Mouse (Mus musculus) v-Abl transformed pro-B cells (cell line): Measurements from ENCODE around the gene Lpo.

Experiments
- in situ Hi-C, 2 experiments: fragments of 400-800 bp; cut with MboI; formaldehyde crosslinking; loops; one replicate each; pipeline ENCODE4 v1.15.1; 2025; ENCODE audit not compliant: unreplicated experiment in 2 of 2

Lpo gene

DNA sequence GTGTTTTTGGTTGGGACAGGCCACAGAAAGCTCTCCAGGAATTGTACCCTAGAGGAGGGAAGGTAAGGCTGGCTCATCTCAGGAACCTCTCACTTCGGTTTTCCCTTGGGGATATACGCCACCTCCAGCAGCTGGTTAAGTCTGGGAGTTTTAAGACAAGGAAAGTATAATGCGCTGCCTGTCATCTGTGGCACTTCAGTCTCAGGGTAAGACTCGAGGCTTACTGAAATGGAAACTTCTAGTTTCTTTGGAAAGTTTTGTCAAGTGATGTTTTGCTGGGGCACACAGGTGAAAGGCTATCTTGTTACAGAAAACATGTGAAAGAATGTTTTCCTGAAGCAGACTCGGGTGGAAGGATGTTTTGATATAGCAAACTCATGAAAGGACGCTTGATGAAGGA lies 20.7 kb downstream of the Lpo start:
- in situ Hi-C loops = loop anchor here (10.0 kb wide), 1 partner anchor 77 kb away; no protein-coding TSS in a partner anchor

- in situ Hi-C loops = loop anchor here (10.0 kb wide), 1 partner anchor 79 kb away; no protein-coding TSS in a partner anchor
These were observed 22.6 kb downstream of the Lpo start for GRCm38 (mm10) chr11:87805448-87805847.

DNA sequence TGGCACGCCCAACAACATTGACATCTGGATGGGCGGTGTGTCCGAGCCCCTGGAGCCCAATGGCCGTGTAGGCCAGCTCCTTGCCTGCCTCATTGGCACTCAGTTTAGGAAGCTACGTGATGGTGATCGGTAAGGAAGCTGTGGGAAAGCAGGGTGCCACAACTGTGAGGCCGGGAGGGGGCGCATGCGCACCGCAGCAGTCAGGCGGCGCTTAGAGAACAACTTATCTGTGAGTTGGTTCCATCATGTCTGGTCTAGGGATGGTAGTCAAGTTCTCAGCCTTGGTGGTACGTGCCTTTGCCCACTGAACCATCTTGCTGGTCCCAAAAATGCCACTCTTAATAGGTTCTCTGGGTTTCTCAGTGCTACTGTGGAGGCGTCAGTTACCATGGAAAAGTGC lies 25.5 kb downstream of the Lpo start:
- in situ Hi-C loops = loop anchor here (10.0 kb wide), 1 partner anchor 82 kb away; no protein-coding TSS in a partner anchor

DNA sequence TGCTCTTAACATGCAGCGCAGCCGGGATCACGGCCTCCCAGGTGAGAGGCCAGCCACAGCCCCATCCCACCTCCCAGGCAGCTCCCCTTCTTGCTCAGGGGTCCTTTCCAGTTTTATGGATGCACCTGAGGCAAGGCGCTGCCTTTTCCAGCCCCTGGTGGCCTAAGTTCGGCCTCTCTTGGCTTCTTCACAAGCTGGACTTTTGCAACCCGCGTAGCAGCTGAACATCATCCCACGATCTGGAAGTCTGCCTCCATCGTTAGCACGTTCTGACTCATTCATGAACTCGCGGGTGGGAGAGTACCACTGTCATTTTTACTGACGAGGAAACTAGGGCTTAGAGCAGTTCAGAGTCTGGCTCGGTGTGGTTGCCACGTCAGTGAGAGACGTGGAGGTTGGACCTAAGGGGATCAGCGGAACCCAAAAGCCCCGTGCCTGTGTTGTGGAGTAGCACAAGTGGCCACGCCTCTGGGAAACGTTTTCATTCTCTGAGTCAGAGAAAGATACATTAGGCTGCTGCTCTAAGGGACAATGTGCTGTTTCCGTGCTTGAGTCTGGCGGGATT lies 26.3 kb downstream of the Lpo start:
- in situ Hi-C loops = loop anchor here (10.0 kb wide), 1 partner anchor 83 kb away; no protein-coding TSS in a partner anchor

- in situ Hi-C loops = no loop called here
These were observed 34.6 kb downstream of the Lpo start, which contains the start of gene Mpo for GRCm38 (mm10) chr11:87793460-87793859. Mpo (plus strand) TSS chr11:87793581.

DNA sequence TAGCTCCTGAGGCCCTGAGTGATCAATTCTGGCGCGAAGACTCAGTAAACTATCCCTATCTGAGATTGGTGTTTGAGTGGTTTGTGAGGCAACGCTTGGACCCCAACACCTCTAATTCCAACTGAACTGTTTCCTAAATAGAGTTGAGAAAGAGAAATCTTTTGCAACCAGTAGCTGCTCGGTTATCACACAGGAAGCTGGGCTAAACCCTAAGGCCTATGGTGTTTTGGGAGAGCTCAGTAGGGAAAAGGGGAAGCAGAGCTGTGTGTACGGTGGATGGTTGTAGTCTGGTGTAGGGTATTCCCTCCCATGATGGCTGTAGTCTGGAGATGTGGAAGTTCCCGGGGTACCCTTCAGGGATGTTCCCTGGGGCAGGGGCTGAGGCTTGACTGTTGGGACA lies 38.0 kb downstream of the Lpo start:
- in situ Hi-C loops = no loop called here

DNA sequence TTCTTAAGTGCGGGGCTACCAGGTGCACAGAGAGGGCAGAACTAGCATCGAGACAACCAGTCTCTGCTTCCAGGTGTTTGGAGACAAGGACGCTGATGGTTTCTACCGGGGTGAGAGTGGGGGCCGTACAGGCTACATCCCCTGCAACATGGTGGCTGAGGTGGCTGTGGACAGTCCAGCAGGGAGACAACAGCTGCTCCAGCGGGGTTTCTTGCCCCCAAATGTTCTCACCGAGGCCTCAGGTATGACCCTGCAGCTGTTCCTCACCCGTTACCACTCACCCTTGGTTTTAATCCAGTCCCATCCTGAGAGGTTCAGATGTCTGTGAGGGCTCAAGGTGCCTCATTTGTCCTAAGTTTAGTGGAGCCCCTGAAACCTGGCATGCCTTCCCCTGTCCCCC lies 48.0 kb downstream of the Lpo start:
- in situ Hi-C loops = no loop called here

GRCm38 (mm10) chr11:87779392-87779791 lies 48.7 kb downstream of the Lpo start:
- in situ Hi-C loops = no loop called here

- in situ Hi-C loops = no loop called here
These were observed 49.2 kb downstream of the Lpo start for GRCm38 (mm10) chr11:87778915-87779314.

DNA sequence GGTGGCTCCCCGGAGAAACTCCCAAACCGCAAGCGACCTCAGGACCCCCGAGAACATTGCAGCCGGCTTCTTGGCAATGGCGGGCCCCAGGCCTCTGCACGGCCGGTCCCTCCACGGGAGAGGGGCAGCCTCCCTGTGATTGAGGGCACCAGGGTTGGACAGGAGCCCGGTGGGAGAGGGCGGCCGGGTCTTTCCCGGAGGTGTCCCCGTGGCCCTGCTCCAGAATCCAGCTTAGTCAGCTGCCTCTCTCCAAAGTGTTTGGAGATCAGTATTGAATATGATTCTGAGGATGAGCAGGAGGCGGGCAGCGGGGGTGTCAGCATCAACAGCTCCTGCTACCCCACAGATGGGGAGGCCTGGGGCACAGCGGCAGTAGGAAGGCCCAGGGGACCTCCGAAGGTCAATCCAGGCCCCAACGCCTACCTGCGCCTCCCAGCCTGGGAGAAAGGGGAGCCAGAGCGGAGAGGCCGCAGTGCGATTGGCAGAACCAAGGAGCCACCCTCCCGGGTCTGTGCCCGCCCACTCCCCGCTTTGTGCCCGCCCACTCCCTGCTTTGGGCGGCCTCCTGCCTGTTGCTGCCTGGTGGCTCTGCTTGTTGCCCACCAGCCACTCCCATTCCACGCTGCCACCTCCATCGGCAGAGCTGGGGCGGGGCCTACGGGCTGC lies 49.9 kb downstream of the Lpo start:
- in situ Hi-C loops = no loop called here

- in situ Hi-C loops = loop anchor here in 1 of 2 experiments (5.0 kb wide), 1 partner anchor 110 kb away; the partner anchor contains the start of gene Rnf43
These were observed 55.7 kb downstream of the Lpo start for GRCm38 (mm10) chr11:87772354-87772753.

DNA sequence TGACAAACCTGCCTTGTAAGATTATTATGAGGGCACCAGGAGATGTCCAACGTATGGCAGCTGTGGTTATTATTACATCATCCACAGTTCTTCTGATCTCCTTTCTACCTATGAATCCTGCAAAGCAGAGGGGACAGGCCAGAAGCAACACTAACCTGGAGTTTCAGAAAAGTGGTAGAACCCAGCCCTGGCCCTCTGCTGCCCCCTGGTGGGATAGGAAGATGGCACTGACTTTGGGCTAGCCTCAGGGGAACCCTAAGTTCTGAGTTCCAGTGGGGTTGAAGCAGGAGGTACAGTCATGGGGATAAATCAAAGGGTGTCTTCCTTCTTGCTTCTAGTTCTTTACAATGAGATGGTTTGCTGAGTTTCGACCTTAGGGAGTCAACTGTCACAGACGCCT lies 57.1 kb downstream of the Lpo start:
- in situ Hi-C loops = loop anchor here in 1 of 2 experiments (5.0 kb wide), 1 partner anchor 109 kb away; the partner anchor contains the start of gene Rnf43

GRCm38 (mm10) chr11:87768745-87769144 lies 59.3 kb downstream of the Lpo start:
- in situ Hi-C loops = loop anchor here in 1 of 2 experiments (5.0 to 10.0 kb wide), 3 partner anchors 41 to 554 kb away; partner anchors contain the start of gene Rnf43

- in situ Hi-C loops = loop anchor here (5.0 to 10.0 kb wide), 2 partner anchors 37 to 549 kb away; no protein-coding TSS in a partner anchor
These were observed 63.9 kb downstream of the Lpo start for GRCm38 (mm10) chr11:87763988-87764876.

DNA sequence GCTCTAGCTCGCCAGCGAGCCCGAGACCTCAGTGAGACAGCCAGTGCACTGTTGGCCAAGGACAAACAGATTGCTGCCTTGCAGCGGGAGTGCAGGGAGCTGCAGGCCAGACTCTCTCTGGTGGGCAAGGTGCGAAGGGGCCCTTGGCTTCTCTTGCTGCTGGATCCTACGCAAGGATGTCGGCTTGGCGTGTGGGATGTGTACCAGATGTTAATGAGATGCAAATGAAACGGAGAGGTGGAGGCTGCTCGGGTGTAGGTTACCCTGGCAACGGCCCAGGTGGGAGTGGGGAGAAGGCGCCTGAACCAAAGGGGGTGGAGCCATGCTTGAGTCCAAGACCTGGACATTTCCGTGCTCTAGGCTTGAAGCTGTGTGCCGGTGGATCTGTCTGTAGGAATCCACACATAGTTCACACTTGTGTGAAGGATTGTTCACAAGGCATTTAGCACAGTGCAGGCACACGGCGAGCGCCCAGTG lies 64.5 kb downstream of the Lpo start:
- in situ Hi-C loops = loop anchor here (5.0 to 10.0 kb wide), 2 partner anchors 36 to 549 kb away; no protein-coding TSS in a partner anchor

- in situ Hi-C loops = loop anchor here (5.0 to 10.0 kb wide), 2 partner anchors 36 to 548 kb away; no protein-coding TSS in a partner anchor
These were observed 65.2 kb downstream of the Lpo start for GRCm38 (mm10) chr11:87762702-87763385.

- in situ Hi-C loops = loop anchor here (5.0 to 10.0 kb wide), 2 partner anchors 35 to 547 kb away; no protein-coding TSS in a partner anchor
These were observed 66.0 kb downstream of the Lpo start for GRCm38 (mm10) chr11:87761806-87762701.

DNA sequence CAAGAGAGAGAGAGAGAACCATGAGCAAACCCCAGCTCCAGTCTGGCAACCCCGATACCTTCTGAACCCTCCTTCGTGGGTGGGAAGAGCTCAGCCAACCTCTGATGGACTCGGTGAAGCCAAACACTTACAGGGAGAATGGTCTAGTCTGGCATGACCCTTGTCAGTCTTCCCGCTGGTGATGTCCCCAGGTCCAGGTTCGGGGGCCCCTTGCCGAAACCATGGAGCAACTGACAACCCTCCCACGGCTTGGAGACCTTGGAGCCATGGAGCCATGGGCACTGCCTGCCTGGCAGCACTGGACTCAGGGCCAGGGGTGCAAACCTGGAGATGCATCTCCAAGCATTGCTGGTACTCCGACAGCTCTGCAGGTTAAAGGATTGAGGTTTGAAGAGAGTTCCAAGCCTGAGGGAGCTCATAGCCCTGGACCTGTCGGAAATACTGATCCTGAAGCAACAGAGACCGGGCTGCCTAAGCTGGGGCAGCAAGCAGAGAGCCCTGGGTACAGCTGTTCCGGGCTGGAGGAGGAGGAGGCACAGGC lies 66.8 kb downstream of the Lpo start:
- in situ Hi-C loops = loop anchor here (5.0 to 10.0 kb wide), 2 partner anchors 34 to 546 kb away; no protein-coding TSS in a partner anchor
